8 mouse cellular contexts compared by ENCODE assay signal in genomic region chr13:21179724-21180550, GRCm38 (mm10). TPM values are rescaled to one million over a fixed set of nuclear protein-coding genes. Genes with fewer than 3 reads are reported as not detected.
A peak's percentile ranks its signal among the peaks of the same experiment; 100 is the strongest.
DNase-seq lines count a peak whose midpoint lies in the region; ATAC-seq and TF ChIP-seq lines count a peak whose summit lies in the region.

No protein-coding gene starts in this region.

- no peak for TF ChIP-seq CTCF in brain, embryonic 14.5 days (IDR thresholded peaks at IDR 0.05; ENCODE audit: borderline replicate concordance, extremely low read depth, insufficient read depth, insufficient read length)
- TF ChIP-seq CTCF in kidney, postnatal 0 days (IDR thresholded peaks at IDR 0.05; ENCODE audit: low read depth): no peak

- ATAC-seq in erythroblast, adult 5-6 weeks (replicated peaks; ENCODE audit: low FRiP score, poor library complexity, severe bottlenecking): peak; percentile 89
- peak; percentile 94 for ATAC-seq in heart, embryonic 12.5 days (ENCODE audit: insufficient number of reproducible peaks, low FRiP score)
- peak; percentile 92 for ATAC-seq in kidney, postnatal 0 days (replicated peaks; ENCODE audit: low FRiP score, low read depth)
- peak; percentile 94 for ATAC-seq in liver, embryonic 12.5 days
- ATAC-seq in stomach, embryonic 14.5 days (ENCODE audit: insufficient number of reproducible peaks, insufficient read depth, low FRiP score, low read depth): peak; percentile 94

- peak; percentile 93 for DNase-seq in CD4-positive helper T cell, adult 2 months (ENCODE audit: low read depth, low spot score)
- peak; percentile 96 for DNase-seq in brain, embryonic 14.5 days (ENCODE audit: low read depth)
- DNase-seq in kidney, postnatal 0 days (ENCODE audit: low spot score): peak; percentile 97
- peak; percentile 95 for DNase-seq in naive thymus-derived CD4-positive, alpha-beta T cell, adult 2 months (ENCODE audit: low read depth)

- H3K9ac ChIP-seq in heart, embryonic 12.5 days: peak overlapping the region; percentile 91
- peak overlapping the region; percentile 89 for H3K9ac ChIP-seq in kidney, postnatal 0 days (ENCODE audit: low read depth, low read length)
- H3K9ac ChIP-seq in liver, embryonic 12.5 days: peak overlapping the region; percentile 96
- H3K9ac ChIP-seq in stomach, embryonic 14.5 days (replicated peaks; ENCODE audit: low read depth, low read length): peak overlapping the region; percentile 95

- peak overlapping the region; percentile 94 for H3K4me2 ChIP-seq in heart, embryonic 12.5 days
- peak overlapping the region; percentile 59 for H3K4me2 ChIP-seq in kidney, postnatal 0 days (ENCODE audit: low read length)
- H3K4me2 ChIP-seq in liver, embryonic 12.5 days: peak overlapping the region; percentile 96
- peak overlapping the region; percentile 83 for H3K4me2 ChIP-seq in stomach, embryonic 14.5 days (replicated peaks; ENCODE audit: low read depth, low read length)

- H3K9me3 ChIP-seq in heart, embryonic 12.5 days (replicated peaks): no peaks in the 10 kb centered on the region
- H3K9me3 ChIP-seq in kidney, postnatal 0 days (replicated peaks; ENCODE audit: low read length): no peaks in the 10 kb centered on the region
- no peaks in the 10 kb centered on the region for H3K9me3 ChIP-seq in liver, embryonic 12.5 days (replicated peaks)
- H3K9me3 ChIP-seq in stomach, embryonic 14.5 days (ENCODE audit: control insufficient read depth, low read depth, low read length): no peaks in the 10 kb centered on the region

- H3K27ac ChIP-seq in heart, embryonic 12.5 days (ENCODE audit: poor library complexity, severe bottlenecking): peak overlapping the region; percentile 93
- H3K27ac ChIP-seq in kidney, postnatal 0 days: peak overlapping the region; percentile 95
- peak overlapping the region; percentile 97 for H3K27ac ChIP-seq in liver, embryonic 12.5 days
- peak overlapping the region; percentile 95 for H3K27ac ChIP-seq in stomach, embryonic 14.5 days (ENCODE audit: low read length)

- peaks cover 19% of the 10 kb centered on the region for H3K4me1 ChIP-seq in heart, embryonic 12.5 days (replicated peaks)
- peaks cover 9% of the 10 kb centered on the region for H3K4me1 ChIP-seq in kidney, postnatal 0 days (replicated peaks; ENCODE audit: insufficient read depth, low read length)
- H3K4me1 ChIP-seq in liver, embryonic 12.5 days: peaks cover 53% of the 10 kb centered on the region
- H3K4me1 ChIP-seq in stomach, embryonic 14.5 days (ENCODE audit: control insufficient read depth, insufficient read depth, low read length): peaks cover 15% of the 10 kb centered on the region

- TF ChIP-seq POLR2A in brain, embryonic 14.5 days (IDR thresholded peaks at IDR 0.05; ENCODE audit: borderline replicate concordance, extremely low read depth, insufficient read depth, insufficient read length, poor library complexity, severe bottlenecking): peak; percentile 88

- WGBS in heart, embryonic 12.5 days: under 1% methylated on average over 80 of the region's 80 CpGs
- under 1% methylated on average over 78 of the region's 80 CpGs for WGBS in kidney, postnatal 0 days
- WGBS in liver, embryonic 12.5 days (ENCODE audit: insufficient replicate concordance): 1% methylated on average over 79 of the region's 80 CpGs
- WGBS in stomach, embryonic 14.5 days: under 1% methylated on average over 80 of the region's 80 CpGs

- peaks cover 31% of the 10 kb centered on the region for H3K36me3 ChIP-seq in heart, embryonic 12.5 days
- peaks cover 19% of the 10 kb centered on the region for H3K36me3 ChIP-seq in kidney, postnatal 0 days (ENCODE audit: insufficient read depth, low read length)
- H3K36me3 ChIP-seq in liver, embryonic 12.5 days: peaks cover 34% of the 10 kb centered on the region
- H3K36me3 ChIP-seq in stomach, embryonic 14.5 days (ENCODE audit: control insufficient read depth, insufficient read depth, low read length): peaks cover 30% of the 10 kb centered on the region

- H3K4me3 ChIP-seq in heart, embryonic 12.5 days: peak overlapping the region; percentile 72
- peak overlapping the region; percentile 98 for H3K4me3 ChIP-seq in kidney, postnatal 0 days (replicated peaks; ENCODE audit: low read depth, low read length)
- H3K4me3 ChIP-seq in liver, embryonic 12.5 days: peak overlapping the region; percentile 99
- H3K4me3 ChIP-seq in stomach, embryonic 14.5 days (ENCODE audit: low read depth, low read length): peak overlapping the region; percentile 100

- no peaks in the 10 kb centered on the region for H3K27me3 ChIP-seq in heart, embryonic 12.5 days (replicated peaks)
- H3K27me3 ChIP-seq in kidney, postnatal 0 days (ENCODE audit: insufficient read depth, low read length): no peaks in the 10 kb centered on the region
- no peaks in the 10 kb centered on the region for H3K27me3 ChIP-seq in liver, embryonic 12.5 days (replicated peaks)
- H3K27me3 ChIP-seq in stomach, embryonic 14.5 days (ENCODE audit: control insufficient read depth, insufficient read depth, low read length): no peaks in the 10 kb centered on the region

RNA-seq across cellular contexts. Expression of gene Trim27, which starts 0.7 kb away (rescaled TPM):
- polyA plus RNA-seq in brain, embryonic 14.5 days (2012; rRNA removed): 67.8 and 78.2 TPM in 2 replicates
- 11.9 and 18.4 TPM in 2 replicates for total RNA-seq in erythroblast, adult 5-6 weeks (2015; ENCODE audit: low replicate concordance)
- 37.4 and 42.5 TPM in 2 replicates for total RNA-seq in erythroblast, adult 5-6 weeks (2017; ENCODE audit: low replicate concordance)
- polyA plus RNA-seq in heart, embryonic 12.5 days (2016; fragmentation: Nextera tagmentation; extraction: Ambion mirVana): 98.2 and 103 TPM in 2 replicates
- polyA plus RNA-seq in kidney, postnatal 0 days (2015; fragmentation: Nextera tagmentation; extraction: Ambion mirVana): 101 and 103 TPM in 2 replicates
- 129 and 132 TPM in 2 replicates for polyA plus RNA-seq in liver, embryonic 12.5 days (2016; fragmentation: Nextera tagmentation; extraction: Ambion mirVana)
- 123 and 128 TPM in 2 replicates for polyA plus RNA-seq in stomach, embryonic 14.5 days (2014; fragmentation: Nextera tagmentation; extraction: Ambion mirVana)

RNA-seq across cellular contexts. Expression of gene Olfr1368, which starts 34.3 kb away (rescaled TPM):
- polyA plus RNA-seq in brain, embryonic 14.5 days (2012; rRNA removed): not detected in 2 replicates
- total RNA-seq in erythroblast, adult 5-6 weeks (2015; ENCODE audit: low replicate concordance): not detected in 2 replicates
- total RNA-seq in erythroblast, adult 5-6 weeks (2017; ENCODE audit: low replicate concordance): not detected in 2 replicates
- not detected in 2 replicates for polyA plus RNA-seq in heart, embryonic 12.5 days (2016; fragmentation: Nextera tagmentation; extraction: Ambion mirVana)
- polyA plus RNA-seq in kidney, postnatal 0 days (2015; fragmentation: Nextera tagmentation; extraction: Ambion mirVana): not detected in 2 replicates
- not detected in 2 replicates for polyA plus RNA-seq in liver, embryonic 12.5 days (2016; fragmentation: Nextera tagmentation; extraction: Ambion mirVana)
- not detected in 2 replicates for polyA plus RNA-seq in stomach, embryonic 14.5 days (2014; fragmentation: Nextera tagmentation; extraction: Ambion mirVana)

RNA-seq across cellular contexts. Expression of gene Olfr263, which starts 50.5 kb away (rescaled TPM):
- polyA plus RNA-seq in brain, embryonic 14.5 days (2012; rRNA removed): not detected in 2 replicates
- total RNA-seq in erythroblast, adult 5-6 weeks (2015; ENCODE audit: low replicate concordance): not detected in 2 replicates
- not detected in 2 replicates for total RNA-seq in erythroblast, adult 5-6 weeks (2017; ENCODE audit: low replicate concordance)
- not detected in 2 replicates for polyA plus RNA-seq in heart, embryonic 12.5 days (2016; fragmentation: Nextera tagmentation; extraction: Ambion mirVana)
- polyA plus RNA-seq in kidney, postnatal 0 days (2015; fragmentation: Nextera tagmentation; extraction: Ambion mirVana): not detected in 2 replicates
- polyA plus RNA-seq in liver, embryonic 12.5 days (2016; fragmentation: Nextera tagmentation; extraction: Ambion mirVana): not detected in 2 replicates
- not detected in 2 replicates for polyA plus RNA-seq in stomach, embryonic 14.5 days (2014; fragmentation: Nextera tagmentation; extraction: Ambion mirVana)

Comparison
In these comparisons a context has a peak if more than half of its experiments do, and no peak if none do; other contexts are left out.
1. Peak in every context shown above with its lines: DNase-seq, ATAC-seq, H3K4me3 ChIP-seq and H3K27ac ChIP-seq.